Mouse (Mus musculus): ENCODE measurements around the gene Olfr694.
"Not testable (repeated sequence)": the region's sequence is repeated elsewhere in the genome, so short reads cannot be mapped to it uniquely, and the experiment has no call there.

Olfr694 gene

DNA sequence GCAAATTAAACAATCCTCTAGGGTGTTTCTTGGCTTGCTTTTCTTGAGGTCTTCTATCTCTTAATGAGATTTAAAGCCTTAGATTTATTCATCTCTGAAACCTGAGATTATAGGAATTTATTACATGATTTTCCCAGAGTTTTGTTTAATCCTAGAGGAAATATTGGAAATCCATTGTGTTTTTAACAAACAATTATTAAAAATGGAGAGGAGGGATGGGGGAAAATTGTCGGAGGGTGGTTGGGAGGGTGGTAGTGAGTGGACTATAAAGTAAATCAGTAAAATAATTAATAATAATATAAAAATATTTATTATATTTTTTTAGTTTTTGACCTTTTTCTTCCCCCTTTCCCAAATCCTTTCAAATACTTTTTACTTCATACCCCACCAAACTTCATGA lies at the start of gene Olfr694:
Olfr694 (minus strand) TSS at position 101 of the 400 bp plus-strand sequence.
- DNase-seq (ENCODE audit: low spot score): no peak

DNA sequence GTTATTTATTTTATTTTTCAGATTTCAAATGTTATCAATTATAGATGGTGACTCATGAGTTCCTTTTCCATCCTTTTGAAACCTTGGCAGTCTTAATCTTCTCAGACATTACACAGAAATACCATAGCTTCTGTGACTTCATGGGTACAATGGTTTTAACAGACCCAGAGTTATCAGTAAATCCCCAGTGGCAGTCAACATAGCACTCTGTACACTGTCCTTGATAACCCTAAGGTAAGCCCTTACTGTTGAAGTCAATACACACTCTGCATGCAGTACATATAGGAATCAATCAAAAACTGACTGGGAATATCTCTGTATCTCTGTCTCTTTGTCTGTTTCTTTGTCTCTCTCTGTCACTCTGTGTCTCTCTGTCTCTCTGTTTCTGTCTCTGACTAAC lies 45.4 kb upstream of the Olfr694 start:
- no peak for DNase-seq (ENCODE audit: low spot score)

DNA sequence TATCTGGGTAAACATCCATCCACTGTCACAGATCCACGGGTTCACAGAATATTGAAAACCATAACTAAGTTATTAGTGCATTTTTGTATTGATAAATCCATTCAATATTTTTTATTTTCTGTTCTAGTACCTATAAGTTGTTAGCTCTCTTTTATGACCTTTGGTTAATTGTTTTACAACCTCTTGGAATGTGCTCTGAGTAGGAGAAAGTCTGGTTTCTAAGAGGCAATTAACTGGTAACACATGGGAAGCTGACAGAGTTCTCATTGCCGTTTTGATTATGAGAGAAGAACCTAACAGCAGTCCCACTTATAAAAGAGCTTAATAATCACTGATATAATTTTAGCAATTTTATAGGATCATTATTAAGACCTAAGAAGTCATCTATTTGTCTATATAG lies 42.1 kb upstream of the Olfr694 start:
- DNase-seq (ENCODE audit: low spot score): no peak

DNA sequence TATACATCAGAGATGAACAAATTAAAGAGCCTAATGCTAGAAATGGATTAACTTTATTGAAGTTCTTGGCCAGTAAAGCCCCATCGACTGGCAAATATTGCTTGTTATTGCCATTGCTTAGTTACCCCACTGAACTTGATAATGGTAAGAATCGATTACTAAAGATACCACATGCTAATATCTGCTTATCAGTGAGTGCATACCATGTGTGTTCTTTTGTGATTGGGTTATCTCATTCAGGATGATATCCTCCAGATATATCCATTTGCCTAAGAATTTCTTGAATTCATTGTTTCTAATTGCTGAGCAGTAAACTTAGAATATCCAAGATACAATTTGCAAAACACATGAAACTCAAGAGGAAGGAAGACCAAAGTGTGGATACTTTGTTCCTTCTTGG lies 34.0 kb upstream of the Olfr694 start:
- not testable (repeated sequence) for DNase-seq (ENCODE audit: low spot score)

DNA sequence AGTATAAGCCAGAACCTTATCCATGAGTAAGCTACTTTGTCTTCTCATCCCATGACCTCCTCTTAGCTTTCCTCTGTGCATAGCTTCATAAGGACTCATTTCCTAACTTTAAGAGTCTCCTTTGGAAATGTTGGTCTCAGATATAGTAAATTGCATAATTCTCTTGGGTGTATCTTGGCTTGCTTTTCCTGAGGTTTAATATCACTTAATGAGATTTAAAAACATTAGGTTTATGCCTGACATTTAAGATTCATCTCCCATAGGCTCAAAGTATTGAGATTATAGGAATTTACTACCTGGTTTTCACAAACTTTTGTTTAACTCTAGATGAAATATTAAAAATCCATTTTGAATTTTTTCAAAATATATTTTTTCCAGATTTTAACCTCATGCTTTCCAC lies 24.7 kb upstream of the Olfr694 start, which contains the start of gene Olfr695:
Olfr695 (minus strand) TSS at position 101 of the 400 bp plus-strand sequence.
- no peak for DNase-seq (ENCODE audit: low spot score)

DNA sequence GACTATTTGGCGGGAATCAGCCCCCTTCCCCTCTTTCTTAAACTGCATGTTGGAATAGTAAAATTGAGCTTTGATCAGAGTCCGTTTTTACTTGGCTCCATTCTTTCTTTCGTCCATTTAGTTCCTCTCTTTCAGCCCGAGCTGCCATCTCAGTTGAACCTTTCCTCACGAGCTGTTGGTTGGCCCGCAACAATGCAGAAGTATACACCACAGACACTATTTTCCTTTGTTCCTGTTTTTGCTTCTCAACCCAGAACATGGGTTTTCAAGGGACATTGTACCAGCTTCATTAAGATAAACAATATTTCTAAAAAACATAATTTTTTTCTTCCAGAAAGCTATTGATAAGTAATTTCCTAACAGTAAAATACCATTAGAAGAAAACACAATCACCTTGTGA lies 19.8 kb upstream of the Olfr694 start:
- DNase-seq (ENCODE audit: low spot score): no peak

DNA sequence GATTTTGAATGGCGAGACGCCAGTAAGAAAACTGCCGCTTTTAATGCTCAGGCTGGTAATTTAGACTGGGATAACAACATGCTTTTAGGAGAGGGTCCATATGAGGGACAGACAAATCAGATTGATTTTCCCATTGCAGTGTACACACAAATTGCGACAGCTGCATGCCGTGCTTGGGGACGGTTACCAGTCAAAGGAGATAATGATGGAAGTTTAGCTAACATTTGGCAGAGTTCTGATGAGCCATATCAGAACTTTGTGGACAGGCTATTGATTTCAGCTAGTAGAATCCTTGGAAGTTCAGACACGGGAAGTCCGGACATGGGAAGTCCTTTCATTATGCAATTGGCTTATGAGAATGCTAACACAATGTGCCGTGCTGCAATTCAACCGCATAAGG lies 16.1 kb upstream of the Olfr694 start:
- not testable (repeated sequence) for DNase-seq (ENCODE audit: low spot score)

DNA sequence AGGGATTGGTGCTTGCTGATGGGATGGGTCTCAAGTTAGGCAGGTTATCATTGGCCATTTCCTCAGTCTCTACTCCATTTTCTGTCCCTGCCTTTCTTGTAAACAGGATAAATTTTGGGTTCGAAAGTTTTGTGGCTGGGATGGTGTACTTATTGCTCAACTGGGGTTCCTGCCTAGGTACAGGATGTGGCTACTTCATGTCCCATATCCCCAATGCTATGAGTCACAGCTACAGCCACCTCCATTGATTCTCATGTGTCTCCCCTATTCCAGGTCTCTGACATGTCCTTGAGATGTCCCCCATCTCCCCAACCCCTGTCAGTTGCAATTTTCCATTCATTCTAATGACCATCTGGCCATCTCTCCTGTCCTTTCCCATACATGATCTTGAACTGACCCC lies 5.3 kb upstream of the Olfr694 start:
- no peak for DNase-seq (ENCODE audit: low spot score)

DNA sequence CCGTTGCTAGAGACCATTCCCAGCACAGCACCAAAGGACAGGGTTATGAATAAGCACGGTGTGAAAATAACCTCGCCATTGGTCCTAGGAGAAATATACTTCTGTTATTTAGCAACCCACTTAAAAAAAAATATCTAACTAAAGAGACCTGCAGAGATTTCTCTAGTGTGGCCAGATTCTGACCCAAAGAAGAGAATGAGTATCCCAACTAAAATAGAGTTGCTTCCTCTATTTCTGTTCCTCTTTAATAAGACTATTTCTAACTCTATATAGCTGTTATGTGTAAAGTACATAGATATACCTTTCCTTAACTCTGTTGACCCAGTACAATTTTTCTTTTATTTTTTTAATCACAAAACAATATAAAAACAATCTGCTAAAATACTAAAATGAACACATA lies 1.4 kb upstream of the Olfr694 start:
- no peak for DNase-seq (ENCODE audit: low spot score)

DNA sequence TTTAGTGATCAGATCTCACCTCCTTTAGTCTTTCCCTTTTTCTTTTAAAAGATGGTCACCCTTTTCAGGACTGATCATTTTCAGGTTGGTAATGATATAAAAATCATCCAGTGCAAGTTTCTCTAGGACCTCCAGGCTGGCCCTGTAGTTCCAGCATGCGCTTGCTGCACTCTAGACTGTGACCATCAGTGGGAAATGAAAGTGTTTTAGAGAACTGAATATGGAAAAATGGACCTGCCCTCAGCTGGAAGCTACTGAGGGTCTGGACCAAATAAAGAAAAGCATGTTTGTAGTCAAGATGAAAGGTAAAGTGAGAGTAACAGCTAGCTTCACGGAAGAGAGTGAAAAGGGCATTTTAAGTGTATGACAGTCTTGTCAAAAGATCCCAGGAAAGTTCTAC lies 6.2 kb downstream of the Olfr694 start:
- DNase-seq (ENCODE audit: low spot score): no peak

DNA sequence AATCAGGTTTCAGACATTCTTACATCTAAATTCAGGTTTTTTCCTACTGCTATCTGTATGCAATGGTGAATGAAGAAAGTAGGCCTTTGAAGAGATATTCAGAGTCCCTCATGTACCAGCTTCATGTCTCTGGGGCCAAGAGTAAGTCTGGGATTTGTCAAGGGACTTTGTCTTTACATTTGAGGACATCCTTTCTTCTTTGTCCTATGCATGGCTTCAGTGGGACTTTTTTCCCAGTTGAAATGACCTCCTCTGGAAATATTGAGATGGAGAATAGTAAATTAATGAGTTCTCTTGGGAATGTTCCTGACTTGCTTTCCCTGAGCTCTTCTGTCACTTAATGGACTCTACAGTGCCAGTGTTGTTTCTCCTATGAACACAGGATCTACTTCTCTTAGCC lies 11.1 kb downstream of the Olfr694 start, which contains the start of gene Olfr693:
Olfr693 (minus strand) TSS at position 101 of the 400 bp plus-strand sequence.
- no peak for DNase-seq (ENCODE audit: low spot score)

DNA sequence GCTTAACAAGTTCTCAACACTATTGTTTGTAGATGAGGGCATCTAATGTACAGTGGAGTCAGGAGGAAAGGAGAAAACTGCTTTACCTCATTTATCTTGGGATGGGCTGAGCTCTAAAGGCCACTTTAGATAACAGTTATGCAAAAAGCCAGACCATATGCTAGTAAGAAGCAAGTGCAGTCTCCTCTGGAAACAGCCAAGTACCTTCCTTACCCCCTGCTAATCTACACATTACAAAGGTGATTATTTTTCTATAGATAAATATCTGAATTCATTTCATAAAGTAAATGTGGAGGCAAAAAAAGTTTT lies 39.3 kb downstream of the Olfr694 start:
- DNase-seq (ENCODE audit: low spot score): no peak

DNA sequence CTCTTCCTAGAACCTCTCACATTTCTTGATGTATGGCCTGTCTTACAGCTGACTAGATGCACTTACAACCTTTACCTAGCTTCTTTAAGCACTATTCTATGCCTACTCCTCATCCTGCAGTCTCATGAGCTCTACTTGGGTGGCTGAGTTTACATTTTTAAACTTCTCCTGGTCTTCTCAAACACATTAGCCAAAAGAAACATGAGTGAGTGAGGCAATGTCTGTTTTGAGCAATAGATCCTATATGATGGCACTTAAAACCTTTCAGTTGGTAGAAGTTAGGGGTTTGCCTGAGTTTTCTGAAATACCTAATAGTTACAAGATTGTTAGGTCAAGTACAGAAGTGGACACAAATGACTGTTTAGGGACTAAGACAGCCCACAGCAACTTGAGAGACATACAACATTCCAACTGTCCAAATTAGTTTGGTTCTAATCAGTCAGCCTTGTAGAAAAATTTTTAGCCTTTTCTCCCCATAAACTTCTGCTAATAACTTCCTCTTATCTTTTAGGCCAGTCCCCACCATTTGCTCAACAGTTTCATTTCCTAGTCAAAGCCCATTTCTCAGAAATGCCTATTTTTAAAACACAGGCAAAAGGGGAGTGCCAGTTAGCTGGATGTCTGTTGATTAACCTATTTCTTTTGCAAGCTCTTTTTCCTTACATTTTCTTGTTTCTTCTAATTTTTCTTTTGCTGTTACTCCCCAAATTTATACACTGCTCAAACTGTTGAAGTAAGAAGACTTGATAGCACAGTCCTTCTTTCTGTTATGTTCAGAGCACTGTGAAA lies 39.9 kb downstream of the Olfr694 start:
- no peak for DNase-seq (ENCODE audit: low spot score)

DNA sequence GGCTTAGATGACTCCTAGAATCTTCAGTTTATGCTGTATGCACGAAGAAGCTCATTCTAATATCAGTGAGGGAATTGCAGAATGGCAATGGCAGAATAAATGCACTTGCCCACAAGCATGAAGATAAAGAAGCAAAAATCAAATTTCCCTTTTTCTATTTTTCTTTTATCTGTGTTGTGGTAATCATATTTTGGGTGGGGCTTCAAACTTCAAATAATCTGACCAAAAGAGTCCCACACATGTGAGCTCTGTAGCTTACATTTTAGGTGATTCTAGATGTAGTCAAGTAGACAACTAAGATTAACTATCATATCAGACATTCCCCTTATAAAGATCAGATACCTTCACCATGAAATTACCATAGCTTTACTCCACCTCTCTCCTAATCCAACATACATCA lies 41.8 kb downstream of the Olfr694 start:
- DNase-seq (ENCODE audit: low spot score): no peak

DNA sequence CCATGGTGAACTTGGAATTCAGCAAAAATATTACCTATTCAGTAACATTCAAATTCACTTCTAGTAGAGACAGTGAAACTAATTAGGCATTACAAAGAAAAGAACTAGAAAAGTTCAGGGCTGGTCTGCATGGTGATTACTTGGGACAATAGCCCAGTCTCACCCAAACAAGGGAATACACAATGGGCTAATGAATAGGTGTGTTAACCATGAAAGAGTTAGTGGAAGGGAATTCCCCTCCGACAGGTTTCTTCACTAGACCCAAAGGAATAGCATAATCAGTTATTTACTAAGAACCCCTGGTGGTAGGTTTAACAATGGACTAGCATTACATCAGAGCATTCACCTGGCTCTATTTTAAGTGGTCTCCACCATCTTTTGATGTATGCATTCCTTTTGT lies 46.4 kb downstream of the Olfr694 start:
- DNase-seq (ENCODE audit: low spot score): no peak

DNA sequence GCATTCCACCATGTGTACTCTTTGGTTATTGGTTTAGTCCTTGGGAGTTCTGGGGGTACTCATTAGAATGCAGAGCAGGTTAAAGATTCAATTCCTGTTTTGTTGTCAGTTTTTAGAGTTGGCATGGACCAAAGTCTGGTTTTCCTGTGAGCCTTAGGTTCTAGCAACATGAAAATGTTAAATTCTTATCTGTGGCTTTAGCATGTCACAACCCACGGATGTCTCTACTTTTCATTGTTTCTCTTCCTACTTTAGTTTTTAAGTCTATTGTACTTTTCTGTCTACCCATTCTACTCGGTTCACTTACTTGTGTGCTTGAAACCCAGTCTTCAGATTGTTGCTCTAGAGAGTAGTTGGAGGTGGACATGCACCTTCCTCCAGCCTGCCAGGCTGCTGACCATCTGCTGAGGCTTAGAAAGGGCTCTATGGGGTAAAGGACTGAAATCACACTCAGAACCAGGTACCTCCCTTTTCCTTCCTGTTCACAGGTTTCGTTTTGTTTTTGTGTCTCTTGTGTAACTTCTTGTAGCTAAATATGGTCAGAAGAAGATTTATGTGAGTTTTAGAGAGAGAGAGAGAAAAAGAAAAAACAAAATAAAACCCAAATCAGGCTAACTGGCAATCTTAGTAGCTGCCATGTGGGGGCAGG lies 47.3 kb downstream of the Olfr694 start:
- no peak for DNase-seq (ENCODE audit: low spot score)

DNA sequence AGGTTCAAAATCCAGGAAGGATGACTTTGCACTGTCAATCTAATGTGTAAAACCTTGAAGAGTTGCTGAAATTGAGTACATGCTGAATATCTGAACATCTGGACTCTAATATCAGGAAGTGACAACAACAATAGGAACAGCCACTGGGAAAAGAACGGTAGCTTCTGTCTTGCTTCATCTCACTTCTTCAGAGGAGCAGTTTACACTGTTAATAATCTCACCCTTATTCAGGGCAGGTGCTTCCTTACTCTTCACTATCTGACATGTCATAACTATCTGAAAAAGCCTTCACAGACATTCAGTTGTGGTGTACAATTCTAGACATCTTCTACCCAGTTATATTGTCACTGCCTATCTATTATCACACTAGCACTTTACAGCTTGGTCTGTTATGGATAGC lies 50.8 kb downstream of the Olfr694 start:
- DNase-seq (ENCODE audit: low spot score): no peak

DNA sequence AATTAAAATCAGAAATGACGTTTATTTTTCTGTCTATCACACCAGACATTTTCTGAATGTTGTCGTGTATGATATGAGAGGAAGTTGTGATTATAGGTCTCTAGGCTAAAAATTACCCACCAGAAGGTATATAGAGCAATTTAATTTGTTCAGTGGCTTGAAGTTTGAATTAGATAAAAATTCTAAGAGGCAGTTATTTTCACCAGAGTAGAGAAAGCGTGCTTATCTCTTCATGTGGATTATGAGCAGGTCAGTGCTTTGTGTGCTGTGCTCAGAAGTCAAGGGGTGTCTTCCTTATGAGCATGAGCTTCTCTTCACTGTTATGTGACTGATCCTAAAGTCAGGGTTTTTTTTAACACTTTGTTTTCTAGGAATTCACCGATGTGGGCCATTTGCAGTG lies 56.1 kb downstream of the Olfr694 start:
- no peak for DNase-seq (ENCODE audit: low spot score)
